Mouse (Mus musculus) layer of hippocampus, postnatal 36 days (tissue): ENCODE measurements around the gene Ttll9. TPM values are rescaled to one million over a fixed set of nuclear protein-coding genes. Genes with fewer than 3 reads are reported as not detected.

Experiments used
- DNase-seq, 2 experiments: peaks; one replicate each; pipeline ENCODE4 v3.0.0; 2022
- total RNA-seq, 2 experiments: library from RNA; stranded (reverse); gene quantifications; 2 replicates each; pipeline ENCODE4 v1.2.3; 2021

The Ttll9 gene
- total RNA-seq, 2 experiments from 2014 or later, result 1.0 TPM

GRCm38 (mm10) chr2:153014758-153015593, 52.7 kb downstream of the Ttll9 start, which contains the start of gene Pdrg1:
Gene Pdrg1, minus strand, starts transcription at chr2:153015427.
- DNase-seq, result peak; percentile 94

GRCm38 (mm10) chr2:153015804-153016203, 53.5 kb downstream of the Ttll9 start:
- no peak for DNase-seq

GRCm38 (mm10) chr2:153016786-153017185, 54.5 kb downstream of the Ttll9 start:
- DNase-seq, result no peak

- DNase-seq, result no peak
Measured at GRCm38 (mm10) chr2:153019355-153019754, 57.1 kb downstream of the Ttll9 start.

GRCm38 (mm10) chr2:153021163-153021562, 58.9 kb downstream of the Ttll9 start:
- no peak for DNase-seq

GRCm38 (mm10) chr2:153022855-153023254, 60.6 kb downstream of the Ttll9 start:
- no peak for DNase-seq

- no peak for DNase-seq
Measured at GRCm38 (mm10) chr2:153026052-153026451, 63.8 kb downstream of the Ttll9 start.

- DNase-seq, result no peak
Measured at GRCm38 (mm10) chr2:153027501-153027900, 65.2 kb downstream of the Ttll9 start.

- DNase-seq, result no peak
Measured at GRCm38 (mm10) chr2:153030422-153030821, 68.1 kb downstream of the Ttll9 start.

- no peak for DNase-seq
Measured at GRCm38 (mm10) chr2:153031126-153032082, 69.1 kb downstream of the Ttll9 start, which contains the start of gene Xkr7. Gene Xkr7, plus strand, starts transcription at chr2:153031852.

- peak; percentile 44 to 53 for DNase-seq
Measured at GRCm38 (mm10) chr2:153032083-153032842, 70.0 kb downstream of the Ttll9 start.

- no peak for DNase-seq
Measured at GRCm38 (mm10) chr2:153032973-153033372, 70.7 kb downstream of the Ttll9 start.

- no peak for DNase-seq
Measured at GRCm38 (mm10) chr2:153033545-153034230, 71.4 kb downstream of the Ttll9 start.

GRCm38 (mm10) chr2:153036690-153037089, 74.4 kb downstream of the Ttll9 start:
- DNase-seq, result no peak

- DNase-seq, result no peak
Measured at GRCm38 (mm10) chr2:153043886-153044285, 81.6 kb downstream of the Ttll9 start.

- DNase-seq, result peak; percentile 19 to 21
Measured at GRCm38 (mm10) chr2:153045884-153046299, 83.6 kb downstream of the Ttll9 start.

GRCm38 (mm10) chr2:153047828-153048465, 85.7 kb downstream of the Ttll9 start:
- DNase-seq, result peak in 1 of 2 experiments; percentile 49

- DNase-seq, result peak in 1 of 2 experiments; percentile 30
Measured at GRCm38 (mm10) chr2:153049288-153049996, 87.2 kb downstream of the Ttll9 start.

- no peak for DNase-seq
Measured at GRCm38 (mm10) chr2:153049997-153050358, 87.7 kb downstream of the Ttll9 start.

GRCm38 (mm10) chr2:153051095-153051494, 88.8 kb downstream of the Ttll9 start:
- no peak for DNase-seq
